Mouse (Mus musculus) retina, postnatal 1 day (tissue): Measurements from ENCODE around the gene Ofd1.

Experiments
- DNase-seq: peaks from one replicate; pipeline ENCODE4 v3.0.0-alpha.2; 2012

Ofd1 gene

GRCm38 (mm10) chrX:166440616-166441063, at the start of gene Ofd1:
TSS of gene Ofd1 (minus strand) at chrX:166440704.
- peak; percentile 95 for DNase-seq

- DNase-seq: peak; percentile 94
These were observed 39.0 kb upstream of the Ofd1 start, which contains the start of gene Rab9 for GRCm38 (mm10) chrX:166479365-166479983. TSS of gene Rab9 (minus strand) at chrX:166479867.

- peak; percentile 22 for DNase-seq
These were observed 38.3 kb upstream of the Ofd1 start for GRCm38 (mm10) chrX:166478631-166479364.

- DNase-seq: no peak
These were observed 36.9 kb upstream of the Ofd1 start for GRCm38 (mm10) chrX:166477393-166477792.

- no peak for DNase-seq
These were observed 32.1 kb upstream of the Ofd1 start for GRCm38 (mm10) chrX:166472612-166473011.

GRCm38 (mm10) chrX:166468321-166468720, 27.8 kb upstream of the Ofd1 start:
- DNase-seq: no peak

- no peak for DNase-seq
These were observed 15.0 kb upstream of the Ofd1 start for GRCm38 (mm10) chrX:166455525-166455924.

- DNase-seq: no peak
These were observed 13.8 kb upstream of the Ofd1 start for GRCm38 (mm10) chrX:166454331-166454730.

GRCm38 (mm10) chrX:166453532-166453931, 13.0 kb upstream of the Ofd1 start:
- DNase-seq: no peak

- DNase-seq: no peak
These were observed 4.0 kb upstream of the Ofd1 start for GRCm38 (mm10) chrX:166444552-166444951.

GRCm38 (mm10) chrX:166440036-166440615, 378 bp downstream of the Ofd1 start, which contains the start of gene Trappc2:
TSS of gene Trappc2 (plus strand) at chrX:166440574.
- no peak for DNase-seq

- DNase-seq: no peak
These were observed 5.7 kb downstream of the Ofd1 start for GRCm38 (mm10) chrX:166434812-166435211.

- DNase-seq: peak; percentile 37
These were observed 24.3 kb downstream of the Ofd1 start for GRCm38 (mm10) chrX:166416196-166416595.

GRCm38 (mm10) chrX:166407865-166408264, 32.6 kb downstream of the Ofd1 start:
- no peak for DNase-seq

- peak; percentile 14 for DNase-seq
These were observed 46.8 kb downstream of the Ofd1 start for GRCm38 (mm10) chrX:166393753-166394152.

GRCm38 (mm10) chrX:166386656-166387055, 53.8 kb downstream of the Ofd1 start:
- no peak for DNase-seq

GRCm38 (mm10) chrX:166384935-166385334, 55.6 kb downstream of the Ofd1 start:
- DNase-seq: peak; percentile 23

- no peak for DNase-seq
These were observed 56.9 kb downstream of the Ofd1 start for GRCm38 (mm10) chrX:166383606-166384005.

- DNase-seq: no peak
These were observed 61.9 kb downstream of the Ofd1 start for GRCm38 (mm10) chrX:166378652-166379051.

- no peak for DNase-seq
These were observed 63.7 kb downstream of the Ofd1 start for GRCm38 (mm10) chrX:166376681-166377328.

- peak; percentile 6 for DNase-seq
These were observed 74.9 kb downstream of the Ofd1 start for GRCm38 (mm10) chrX:166365458-166366213.

- no peak for DNase-seq
These were observed 80.0 kb downstream of the Ofd1 start for GRCm38 (mm10) chrX:166360455-166360854.
